Mouse (Mus musculus) spleen, embryonic (tissue): ENCODE results near the gene Clcn6.

ENCODE experiments used
- CTCF ChIA-PET: fragments of 350-600 bp; sonication (Branson Sonifier 250); formaldehyde crosslinking; loops from one replicate; lab custom pipeline; 2022; lab: Charles Lee

The Clcn6 gene

DNA sequence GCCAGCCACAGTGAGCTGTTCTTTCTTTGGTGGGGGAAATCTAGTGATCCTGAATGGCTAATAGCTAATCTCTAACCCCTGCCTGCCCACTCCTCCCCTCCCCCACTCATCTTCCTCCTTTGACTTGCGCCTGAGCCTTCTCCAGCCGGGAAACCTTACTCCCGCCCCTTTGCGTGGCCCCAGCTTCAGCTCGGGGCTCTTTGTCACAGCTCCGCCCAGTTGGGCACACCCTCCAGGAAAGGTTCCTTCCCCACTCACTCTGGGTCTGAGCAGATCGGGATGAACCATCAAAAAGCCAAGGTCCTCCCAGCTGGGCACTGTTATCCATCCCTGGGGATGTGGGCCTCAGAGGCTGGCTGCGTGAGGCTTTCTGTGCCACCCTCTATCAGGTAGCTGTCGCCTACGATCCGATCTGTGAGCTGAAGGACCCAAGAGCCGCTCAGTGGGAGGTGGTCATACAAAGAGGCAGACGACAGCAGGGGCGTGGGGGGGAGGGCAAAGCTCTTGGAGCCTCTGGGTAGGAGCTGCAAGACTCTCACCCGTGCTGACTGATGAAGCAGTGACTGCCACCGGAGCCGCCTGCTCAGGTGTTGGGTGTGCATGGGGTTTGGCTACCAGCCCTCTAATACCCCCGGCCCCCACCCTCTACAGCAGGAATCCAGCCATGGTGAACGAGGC, 2.5 kb upstream of the Clcn6 start:
- CTCF ChIA-PET, result no interaction called here

GRCm38 (mm10) chr4:148040029-148040830, 1.6 kb upstream of the Clcn6 start:
- CTCF ChIA-PET, result no interaction called here

GRCm38 (mm10) chr4:148039254-148040028, 820 bp upstream of the Clcn6 start:
- CTCF ChIA-PET, result no interaction called here

- CTCF ChIA-PET, result no interaction called here
Measured at GRCm38 (mm10) chr4:148038079-148038599, 482 bp downstream of the Clcn6 start.

DNA sequence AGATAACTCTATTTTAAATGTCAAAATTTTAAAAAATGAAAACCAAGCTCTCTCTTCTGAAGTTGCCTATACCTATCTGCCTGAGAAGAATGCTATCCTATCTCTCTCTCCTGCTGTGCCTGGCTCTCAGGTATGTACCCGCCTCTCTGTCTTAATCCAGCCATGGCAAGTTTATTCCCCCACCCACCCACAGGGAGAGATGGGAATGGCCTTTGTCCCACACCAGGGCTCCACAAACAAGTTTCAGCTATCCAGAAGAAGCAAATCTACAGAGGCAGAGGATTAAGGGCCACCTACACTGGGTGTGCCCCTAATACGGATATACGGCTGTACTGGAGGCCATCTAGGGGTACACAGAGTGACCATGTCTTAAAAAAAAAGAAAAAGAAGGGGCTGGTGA, 3.2 kb downstream of the Clcn6 start:
- CTCF ChIA-PET, result no interaction called here

- CTCF ChIA-PET, result interaction anchor here (0.7 kb wide), 1 partner anchor 1048 kb away, joined by 7 read pairs; no protein-coding TSS in a partner anchor
Measured at GRCm38 (mm10) chr4:148033858-148034410, 4.7 kb downstream of the Clcn6 start.

DNA sequence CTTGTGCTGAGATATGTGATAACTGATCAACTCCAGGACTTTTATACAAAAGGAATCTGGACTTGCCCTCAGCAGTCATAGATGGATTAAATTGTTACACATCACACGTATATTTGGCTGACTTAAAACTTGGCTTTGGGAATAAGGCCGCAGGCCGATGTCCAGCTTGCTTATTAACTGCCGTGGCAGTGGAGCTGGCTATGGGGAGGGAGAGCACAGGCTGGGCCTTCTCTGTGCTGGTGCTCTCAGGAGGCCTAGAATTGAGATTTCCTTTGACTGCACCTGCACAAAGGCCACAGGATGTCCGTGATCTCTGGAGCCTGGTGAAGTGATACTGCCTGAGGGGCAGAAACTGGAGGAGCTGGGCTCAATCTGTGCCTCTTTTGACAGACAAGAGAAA, 8.1 kb downstream of the Clcn6 start:
- CTCF ChIA-PET, result no interaction called here

- CTCF ChIA-PET, result no interaction called here
Measured at GRCm38 (mm10) chr4:148029297-148029696, 9.3 kb downstream of the Clcn6 start.

GRCm38 (mm10) chr4:148024003-148024402, 14.6 kb downstream of the Clcn6 start:
- CTCF ChIA-PET, result no interaction called here

- CTCF ChIA-PET, result no interaction called here
Measured at GRCm38 (mm10) chr4:148018410-148018809, 20.2 kb downstream of the Clcn6 start.

- CTCF ChIA-PET, result interaction anchor here (0.6 kb wide), 1 partner anchor 57 kb away, joined by 3 read pairs; no protein-coding TSS in a partner anchor
Measured at GRCm38 (mm10) chr4:148016981-148017380, 21.6 kb downstream of the Clcn6 start.

- CTCF ChIA-PET, result no interaction called here
Measured at GRCm38 (mm10) chr4:148015418-148015817, 23.2 kb downstream of the Clcn6 start.

DNA sequence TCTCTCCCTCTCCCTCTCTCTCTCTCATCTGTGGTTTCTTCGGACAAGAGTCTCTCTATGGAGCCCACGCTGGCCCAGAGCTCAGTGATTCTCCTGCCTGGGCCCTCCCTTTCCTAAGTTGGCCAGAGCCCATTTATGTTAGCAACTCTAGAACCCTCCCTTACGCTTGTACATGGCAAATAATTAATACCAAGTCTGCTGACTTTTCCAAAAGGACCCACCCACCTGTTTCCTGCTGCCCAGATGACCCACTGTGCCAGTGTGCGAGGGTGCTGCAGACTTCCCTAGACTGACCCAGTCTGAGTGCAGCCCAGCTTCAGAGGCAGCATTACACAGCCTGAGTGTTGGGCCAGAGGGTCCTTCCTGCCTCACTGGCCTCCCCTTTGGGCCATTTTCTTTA, 26.4 kb downstream of the Clcn6 start:
- CTCF ChIA-PET, result no interaction called here

DNA sequence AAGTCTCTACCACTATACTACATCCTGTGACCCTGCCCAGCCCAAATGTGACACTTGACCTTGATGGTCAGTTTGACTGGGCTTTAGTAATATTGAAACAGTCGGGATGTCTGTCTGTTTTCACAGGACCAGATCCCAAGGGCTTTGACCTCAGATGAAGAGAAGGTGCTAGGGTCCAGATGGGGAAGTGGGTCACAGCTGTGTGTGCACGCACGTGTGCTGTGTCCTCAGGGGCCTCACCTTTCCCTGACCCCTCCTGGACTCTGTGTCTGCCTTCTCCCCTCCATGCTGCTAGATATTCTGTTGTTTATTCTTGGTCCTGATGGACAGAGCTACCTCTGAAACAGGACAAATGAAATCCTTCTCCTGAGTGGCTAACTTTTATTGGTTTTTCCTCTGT, 27.3 kb downstream of the Clcn6 start:
- CTCF ChIA-PET, result no interaction called here

DNA sequence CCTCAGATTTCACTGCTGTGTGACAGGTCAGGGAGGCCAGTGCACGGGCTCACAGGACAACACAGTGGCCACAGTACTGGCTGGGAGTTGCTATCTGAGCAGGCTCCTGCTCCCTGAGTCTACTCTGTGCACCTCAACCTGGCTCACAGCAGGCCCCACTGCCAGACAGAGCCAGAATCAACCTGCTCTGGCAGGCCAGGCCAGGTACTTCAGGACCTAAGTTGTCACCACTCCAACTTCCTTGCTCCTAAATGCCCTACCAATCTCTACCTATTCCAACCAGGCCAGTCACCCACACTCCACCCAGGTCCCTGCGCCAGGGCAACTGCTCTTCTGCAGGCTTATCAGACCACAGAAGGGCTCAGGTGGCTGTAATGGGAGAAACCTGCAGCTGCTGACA, 29.0 kb downstream of the Clcn6 start:
- CTCF ChIA-PET, result no interaction called here

DNA sequence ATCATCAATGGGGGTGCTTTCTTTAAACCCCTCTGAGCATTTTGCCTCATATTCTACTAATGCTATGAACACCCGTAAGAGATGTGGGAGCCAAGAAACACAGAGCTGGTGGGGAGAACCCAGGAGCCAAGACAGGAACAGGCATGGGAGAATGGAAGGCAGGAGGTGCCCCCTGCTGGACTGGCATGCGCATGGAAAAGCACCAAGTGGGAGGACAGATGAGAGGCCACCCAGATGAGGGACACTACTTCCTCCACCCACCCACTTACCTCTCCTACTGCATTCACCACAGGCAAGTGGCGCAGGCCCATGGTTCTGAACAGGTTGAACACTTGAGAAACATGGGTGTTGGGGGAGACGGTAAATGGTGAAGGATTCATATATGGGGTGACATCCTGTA, 30.2 kb downstream of the Clcn6 start:
- CTCF ChIA-PET, result interaction anchor here (0.6 kb wide), 1 partner anchor 127 kb away, joined by 3 read pairs; no protein-coding TSS in a partner anchor

DNA sequence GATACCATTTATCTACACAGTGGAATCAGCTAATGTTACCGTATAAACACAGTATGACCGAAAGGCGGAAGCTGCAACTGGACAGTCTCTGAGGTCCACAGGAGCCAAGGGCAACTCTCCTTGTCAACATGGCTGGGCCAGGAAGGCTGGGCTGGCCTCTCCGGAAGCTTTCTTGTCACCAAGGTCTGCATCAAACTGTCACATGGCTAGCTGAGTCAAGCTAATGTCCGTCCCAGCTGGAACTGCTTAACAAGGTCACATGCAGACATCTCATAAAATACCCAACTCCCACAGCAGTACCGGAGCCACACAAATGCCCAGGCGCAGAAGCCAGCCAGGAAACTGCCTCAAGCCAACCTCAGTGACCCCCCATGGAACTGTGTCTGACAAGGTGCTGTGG, 34.3 kb downstream of the Clcn6 start:
- CTCF ChIA-PET, result no interaction called here

DNA sequence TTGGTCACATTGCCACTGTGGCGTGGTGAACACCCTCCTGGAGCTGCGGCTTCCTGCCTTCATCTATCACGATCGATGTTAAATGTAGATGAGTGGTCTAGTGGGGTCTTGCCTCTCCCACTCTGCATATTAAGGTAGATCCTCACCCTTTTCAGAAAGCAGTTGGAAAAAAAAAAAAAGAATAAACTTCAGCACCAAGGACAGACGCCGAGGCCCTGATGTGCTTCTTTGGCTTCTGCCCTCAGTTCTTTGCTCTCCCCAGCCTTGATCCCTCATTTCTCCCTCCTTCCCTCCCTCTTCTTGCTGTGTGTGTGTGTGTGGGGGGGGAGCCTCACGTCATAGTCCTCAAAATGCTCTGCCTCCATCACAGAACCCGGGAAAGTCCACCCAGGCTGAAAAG, 36.8 kb downstream of the Clcn6 start:
- CTCF ChIA-PET, result no interaction called here

DNA sequence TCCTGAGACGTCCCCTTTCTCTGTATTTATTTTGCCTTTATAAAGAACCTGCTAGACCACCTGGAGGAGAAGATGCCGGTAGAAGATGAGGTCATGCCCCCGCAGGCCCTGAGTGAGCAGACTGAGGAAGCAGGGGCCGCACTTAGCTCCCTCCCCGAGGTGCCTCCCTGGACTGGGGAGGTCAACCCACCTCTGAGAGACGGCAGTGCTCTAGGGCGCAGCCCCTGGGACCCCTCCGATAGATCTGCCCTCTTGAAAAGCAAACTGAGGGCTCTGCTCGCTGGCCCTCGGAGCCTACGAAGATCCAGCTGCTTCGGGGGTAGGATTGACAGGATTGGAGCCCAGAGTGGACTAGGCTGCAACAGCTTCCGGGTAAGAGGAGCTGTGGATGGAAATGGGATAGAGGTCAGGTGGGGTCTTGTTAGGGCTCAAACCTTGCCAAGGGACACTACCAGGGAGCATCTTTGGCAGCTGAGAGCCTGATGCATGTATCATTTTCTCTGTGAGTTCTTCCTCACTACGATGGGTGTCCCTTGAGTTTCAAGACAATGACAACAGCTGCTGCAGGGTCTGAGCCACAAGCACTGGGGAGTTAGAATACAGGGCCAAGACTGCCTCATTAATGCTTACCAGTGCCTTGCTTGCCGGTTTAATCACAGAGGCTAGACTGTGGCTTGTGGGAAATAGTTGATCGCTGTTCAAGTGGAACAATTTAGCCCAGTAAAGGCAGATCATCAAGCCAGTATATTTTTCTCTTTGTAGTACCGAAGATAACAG, 37.4 kb downstream of the Clcn6 start:
- CTCF ChIA-PET, result no interaction called here

DNA sequence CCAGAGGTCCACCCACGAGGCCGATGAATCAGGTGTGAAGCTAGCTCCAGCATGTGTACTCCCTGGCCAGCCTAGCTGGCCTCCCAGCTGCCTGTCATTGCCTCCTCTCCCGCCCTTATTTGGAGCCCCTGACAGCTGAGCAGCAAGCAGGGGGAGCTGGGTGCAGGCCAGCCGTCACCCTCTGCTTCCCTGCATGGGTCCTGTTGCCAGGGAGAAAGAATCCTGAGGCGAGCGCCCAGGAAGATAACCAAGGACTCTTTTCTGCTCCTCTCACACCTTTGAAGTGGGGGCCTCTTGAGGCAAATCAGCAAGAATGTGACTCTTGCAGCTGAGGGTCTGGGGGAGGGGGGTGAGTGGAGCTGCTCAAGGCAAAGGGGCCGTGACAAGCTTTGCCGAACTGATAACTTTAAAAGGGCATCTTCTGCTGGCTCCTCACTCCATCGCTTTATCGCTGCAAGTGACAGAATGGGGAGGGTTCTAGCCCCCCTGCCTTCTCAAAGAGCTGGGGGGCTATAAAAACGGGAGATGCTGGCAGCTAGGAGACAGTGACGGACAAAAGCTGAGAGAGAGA, 38.3 kb downstream of the Clcn6 start, which contains the start of gene Nppa:
TSS of gene Nppa (plus strand) at position 521 of the 571 bp plus-strand sequence.
- CTCF ChIA-PET, result interaction anchor here (0.5 kb wide), 1 partner anchor 36 kb away, joined by 3 read pairs; no protein-coding TSS in a partner anchor
